Mouse (Mus musculus): ENCODE results near the gene Tmem222. TPM values are rescaled to one million over a fixed set of nuclear protein-coding genes. Genes with fewer than 3 reads are reported as not detected.

Gene Tmem222
- total RNA-seq, 2 experiments from 2014 or later = 81.7 to 87.9 TPM

- no peak for DNase-seq (ENCODE audit: low spot score in 2 of 2)
- intact Hi-C loops (cut with DNase I) = no loop called here
Measured at GRCm38 (mm10) chr4:133291255-133291654, 13.7 kb upstream of the Tmem222 start.

- no peak for DNase-seq (ENCODE audit: low spot score in 2 of 2)
- intact Hi-C loops (cut with DNase I) = no loop called here
Measured at GRCm38 (mm10) chr4:133286476-133287077, 9.0 kb upstream of the Tmem222 start.

DNA sequence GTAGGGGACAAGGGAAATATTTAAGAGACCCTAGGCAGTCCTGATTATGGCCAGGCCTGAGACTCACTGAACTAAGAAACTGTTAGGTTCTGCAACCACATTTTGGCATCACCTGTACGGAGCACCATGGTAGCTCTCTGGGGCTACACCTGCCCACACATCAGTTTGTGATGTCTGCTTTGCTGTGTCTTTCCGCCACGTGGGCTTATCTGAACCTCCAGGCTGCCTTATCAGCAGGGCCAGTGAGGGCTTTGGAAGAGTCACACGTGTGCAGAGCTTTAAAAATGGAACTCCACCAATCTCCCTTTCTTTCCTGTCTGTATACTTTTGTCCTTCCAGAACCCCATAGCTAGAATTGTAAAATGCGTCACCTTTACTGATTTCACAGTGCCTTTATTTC is 8.4 kb upstream of the Tmem222 start:
- intact Hi-C loops (cut with DNase I) = no loop called here
- no peak for DNase-seq (ENCODE audit: low spot score in 2 of 2)

GRCm38 (mm10) chr4:133285299-133285698 is 7.7 kb upstream of the Tmem222 start:
- no peak for DNase-seq (ENCODE audit: low spot score in 2 of 2)
- intact Hi-C loops (cut with DNase I) = no loop called here

- intact Hi-C loops (cut with DNase I) = no loop called here
- DNase-seq (ENCODE audit: low spot score in 2 of 2) = no peak
Measured at GRCm38 (mm10) chr4:133282656-133283055, 5.1 kb upstream of the Tmem222 start.

DNA sequence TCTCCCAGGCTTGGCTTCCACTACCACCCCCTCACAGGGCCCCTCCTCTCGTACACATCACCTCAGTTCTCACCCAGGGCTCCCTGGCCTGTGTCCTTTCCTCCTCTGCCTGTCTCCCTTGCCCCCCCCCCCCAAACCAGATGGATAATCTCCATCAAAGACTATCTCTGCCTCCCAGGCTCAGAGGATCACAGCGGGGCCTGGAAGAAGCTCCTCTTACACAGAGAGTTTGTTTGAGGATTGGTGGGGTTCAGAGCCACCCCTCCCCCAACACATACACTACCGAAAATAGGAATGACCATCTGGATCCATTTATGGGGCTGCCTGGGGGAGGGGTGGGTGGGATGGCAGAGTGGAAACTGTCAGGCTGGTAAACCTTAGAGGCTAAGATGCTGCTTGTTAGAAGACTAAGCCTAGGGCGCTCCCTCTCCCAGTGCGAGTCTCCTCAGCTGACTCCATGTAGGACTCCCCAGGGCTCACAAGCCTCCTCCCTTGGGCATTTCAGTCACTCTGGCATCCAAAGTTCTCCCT is 4.4 kb upstream of the Tmem222 start:
- peak in 1 of 2 experiments; percentile 45 for DNase-seq (ENCODE audit: low spot score in 2 of 2)
- intact Hi-C loops (cut with DNase I) = no loop called here

GRCm38 (mm10) chr4:133281513-133281912 is 3.9 kb upstream of the Tmem222 start:
- intact Hi-C loops (cut with DNase I) = no loop called here
- no peak for DNase-seq (ENCODE audit: low spot score in 2 of 2)

GRCm38 (mm10) chr4:133278482-133278881 is 890 bp upstream of the Tmem222 start:
- peak in 1 of 2 experiments; percentile 60 for DNase-seq (ENCODE audit: low spot score in 2 of 2)
- intact Hi-C loops (cut with DNase I) = no loop called here

- no peak for DNase-seq (ENCODE audit: low spot score in 2 of 2)
- intact Hi-C loops (cut with DNase I) = no loop called here
Measured at GRCm38 (mm10) chr4:133278067-133278466, 475 bp upstream of the Tmem222 start.

- no peak for DNase-seq (ENCODE audit: low spot score in 2 of 2)
- intact Hi-C loops (cut with DNase I) = no loop called here
Measured at GRCm38 (mm10) chr4:133270929-133271328, 6.7 kb downstream of the Tmem222 start.

- intact Hi-C loops (cut with DNase I) = no loop called here
- no peak for DNase-seq (ENCODE audit: low spot score in 2 of 2)
Measured at GRCm38 (mm10) chr4:133269596-133269995, 8.0 kb downstream of the Tmem222 start.

- DNase-seq (ENCODE audit: low spot score in 2 of 2) = no peak
- intact Hi-C loops (cut with DNase I) = no loop called here
Measured at GRCm38 (mm10) chr4:133268931-133269330, 8.7 kb downstream of the Tmem222 start.

DNA sequence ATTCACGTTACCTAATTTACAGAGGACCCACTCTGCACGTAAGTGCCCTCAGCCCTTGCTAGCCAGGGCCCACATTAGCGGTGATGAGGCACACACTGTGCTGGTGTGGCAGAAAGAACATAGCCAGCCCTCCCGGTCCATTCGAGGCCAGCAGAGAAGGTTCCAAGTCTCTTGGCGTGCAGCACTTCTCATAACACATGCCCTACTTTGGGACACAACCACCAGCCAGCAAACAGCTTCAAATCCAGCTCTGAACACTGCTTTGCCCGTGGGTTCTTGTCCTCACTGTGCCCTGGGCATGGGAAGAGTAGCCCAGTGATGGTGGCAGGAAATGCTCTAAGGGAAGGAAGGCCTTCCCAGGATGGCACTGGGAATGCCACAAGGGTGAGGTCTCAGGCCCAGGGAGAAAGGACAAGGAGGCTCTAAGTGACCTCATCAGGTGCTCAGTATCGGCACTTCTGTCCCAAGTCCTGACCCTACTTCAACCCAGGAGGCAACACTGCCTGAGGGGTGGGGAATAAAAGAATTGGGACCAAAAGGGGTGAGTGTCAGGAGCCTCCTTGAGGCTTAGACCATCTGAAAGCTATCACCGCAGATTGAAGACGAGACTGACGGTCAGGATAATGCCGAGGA is 11.2 kb downstream of the Tmem222 start:
- no peak for DNase-seq (ENCODE audit: low spot score in 2 of 2)
- intact Hi-C loops (cut with DNase I) = no loop called here

- intact Hi-C loops (cut with DNase I) = no loop called here
- no peak for DNase-seq (ENCODE audit: low spot score in 2 of 2)
Measured at GRCm38 (mm10) chr4:133265759-133266158, 11.8 kb downstream of the Tmem222 start.

- DNase-seq (ENCODE audit: low spot score in 2 of 2) = no peak
- intact Hi-C loops (cut with DNase I) = no loop called here
Measured at GRCm38 (mm10) chr4:133265297-133265696, 12.3 kb downstream of the Tmem222 start.

GRCm38 (mm10) chr4:133264559-133264958 is 13.0 kb downstream of the Tmem222 start:
- intact Hi-C loops (cut with DNase I) = no loop called here
- no peak for DNase-seq (ENCODE audit: low spot score in 2 of 2)

DNA sequence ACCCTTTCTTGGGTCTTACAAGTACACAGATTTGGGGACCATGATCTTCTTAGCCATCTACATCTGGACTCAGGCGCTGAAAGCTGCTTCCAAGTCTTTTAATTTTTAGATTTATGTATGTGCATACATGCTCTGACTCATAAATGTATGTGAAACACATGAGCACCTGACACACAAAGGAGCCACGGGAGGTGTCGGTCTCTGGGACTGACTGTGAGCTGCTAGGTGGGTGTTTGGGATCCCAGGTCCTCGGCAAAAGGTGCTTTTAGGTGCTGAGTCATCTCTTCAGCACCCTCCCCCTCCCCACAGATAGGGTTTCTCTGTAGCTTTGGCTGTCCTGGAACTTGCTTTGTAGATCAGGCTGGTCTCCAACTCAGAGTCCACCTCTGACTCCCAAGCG is 13.8 kb downstream of the Tmem222 start:
- no peak for DNase-seq (ENCODE audit: low spot score in 2 of 2)

GRCm38 (mm10) chr4:133262882-133263281 is 14.7 kb downstream of the Tmem222 start, which contains the start of gene Sytl1:
Gene Sytl1 (minus strand): TSS chr4:133263113.
- intact Hi-C loops (cut with DNase I) = no loop called here
- DNase-seq (ENCODE audit: low spot score in 2 of 2) = no peak

More for the DNA sequence above, 13.8 kb downstream of the Tmem222 start:
- intact Hi-C loops (cut with DNase I) = no loop called here

GRCm38 (mm10) chr4:133262375-133262765 is 15.2 kb downstream of the Tmem222 start:
- no peak for DNase-seq (ENCODE audit: low spot score in 2 of 2)
- intact Hi-C loops (cut with DNase I) = no loop called here

GRCm38 (mm10) chr4:133261641-133262374 is 15.8 kb downstream of the Tmem222 start:
- intact Hi-C loops (cut with DNase I) = no loop called here
- no peak for DNase-seq (ENCODE audit: low spot score in 2 of 2)

Measured in left cerebral cortex, postnatal 14 days (tissue).